Mouse (Mus musculus): ENCODE data around the gene Gm21913. TPM values are rescaled to one million over a fixed set of nuclear protein-coding genes. Genes with fewer than 3 reads are reported as not detected.
"Not testable (repeated sequence)": the region's sequence is repeated elsewhere in the genome, so short reads cannot be mapped to it uniquely, and the experiment has no call there.

Gm21913 gene
- polyA plus RNA-seq (2015; fragmentation: Nextera tagmentation; extraction: Ambion mirVana): not detected in 2 replicates

DNA sequence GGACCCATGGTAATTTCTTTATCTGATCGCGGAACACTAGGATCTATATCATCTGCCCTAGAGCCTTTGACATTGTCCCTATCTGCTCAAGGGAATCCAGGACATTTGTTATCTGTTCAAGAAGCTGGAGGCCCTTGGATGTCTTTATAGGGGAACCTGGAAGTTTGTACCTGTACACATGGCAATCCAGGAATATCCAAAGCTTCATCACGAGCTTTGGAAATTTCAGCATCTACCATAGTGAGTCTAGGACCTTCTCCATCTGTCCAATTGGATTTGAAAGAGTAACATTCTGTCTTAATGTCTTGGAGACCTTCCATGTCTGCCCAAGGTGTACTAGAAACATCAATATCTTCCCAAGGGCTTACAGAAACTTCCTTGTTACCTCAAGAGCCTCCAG lies at the start of gene Gm21913:
Gene Gm21913 (plus strand): TSS at position 301 of the 400 bp plus-strand sequence.
- ATAC-seq (ENCODE audit: insufficient number of reproducible peaks, insufficient read depth, low FRiP score, low TSS enrichment, low read depth): not testable (repeated sequence)
- WGBS: no CpG with 5 or more reads among the region's 3 CpGs

More for the DNA sequence above, at the start of gene Gm21913:
- not testable (repeated sequence) for H3K27ac ChIP-seq, H3K4me3 ChIP-seq, H3K36me3 ChIP-seq, H3K27me3 ChIP-seq, H3K4me1 ChIP-seq, H3K4me2 ChIP-seq, H3K9me3 ChIP-seq, H3K9ac ChIP-seq

Other genes starting within 250 kb of the Gm21913 start
- not detected in 2 replicates for gene Gm29110, start 153.4 kb upstream of the Gm21913 start, polyA plus RNA-seq (2015; fragmentation: Nextera tagmentation; extraction: Ambion mirVana)